Mouse (Mus musculus) forebrain, embryonic 16.5 days (tissue): Measurements from ENCODE around the gene Gucd1. TPM values are rescaled to one million over a fixed set of nuclear protein-coding genes. Genes with fewer than 3 reads are reported as not detected.
"Not testable (repeated sequence)": the region's sequence is repeated elsewhere in the genome, so short reads cannot be mapped to it uniquely, and the experiment has no call there.

Experiments
- ATAC-seq: fragments of 200-750 bp; cut with Nextera tagmentation; 2 replicates; pipeline ENCODE4 v1.8.0; 2017; ENCODE audit warnings: mild to moderate bottlenecking, moderate library complexity
- H3K27ac ChIP-seq: fragments of 300-500 bp; sonication (generic); 2 replicates; pipeline ENCODE4 v1.5.1; 2014; ENCODE audit warnings: low read length, control low read depth
- H3K27me3 ChIP-seq: fragments of 300-500 bp; sonication (generic); replicated peaks from 2 replicates; pipeline ENCODE4 v1.6.1; 2014; ENCODE audit warnings: low read length; ENCODE audit not compliant: control insufficient read depth, insufficient read depth
- H3K36me3 ChIP-seq: fragments of 300-500 bp; sonication (generic); 2 replicates; pipeline ENCODE4 v1.6.1; 2014; ENCODE audit not compliant: control insufficient read depth, insufficient read depth
- H3K4me1 ChIP-seq: fragments of 300-500 bp; sonication (generic); replicated peaks from 2 replicates; pipeline ENCODE4 v1.6.1; 2014; ENCODE audit warnings: low read length; ENCODE audit not compliant: control insufficient read depth, insufficient read depth
- H3K4me2 ChIP-seq: fragments of 300-500 bp; sonication (generic); 2 replicates; pipeline ENCODE4 v1.6.1; 2014; ENCODE audit warnings: mild to moderate bottlenecking, low read length, control low read depth
- H3K4me3 ChIP-seq: fragments of 300-500 bp; sonication (generic); replicated peaks from 2 replicates; pipeline ENCODE4 v1.5.1; 2014; ENCODE audit warnings: mild to moderate bottlenecking, low read length, control low read depth
- H3K9ac ChIP-seq: fragments of 300-500 bp; sonication (generic); replicated peaks from 2 replicates; pipeline ENCODE4 v1.6.1; 2014; ENCODE audit warnings: low read depth, low read length, control low read depth
- H3K9me3 ChIP-seq: fragments of 300-500 bp; sonication (generic); 2 replicates; pipeline ENCODE4 v1.6.1; 2016; ENCODE audit warnings: low read length; ENCODE audit not compliant: control insufficient read depth
- WGBS: fragments of 180-500 bp; shearing (Covaris S2); extraction: QIAGEN DNeasy Blood & Tissue Kit; methylation state at CpG from one replicate; pipeline ENCODE4 v1.1.7; 2014; 5-methylcytosine and 5-hydroxymethylcytosine counted together
- polyA plus RNA-seq: library from polyadenylated mRNA; unstranded; fragments of >200 nt; fragmentation: Nextera tagmentation; extraction: Ambion mirVana; gene quantifications from 2 replicates; pipeline ENCODE4 v1.2.1, GENCODE M21; 2015

Gene Gucd1
- polyA plus RNA-seq, 1 experiment from 2014 or later, result 22.2 TPM

- Histone ChIP-seq H3K9ac (no peak overlapping the region), H3K9me3 (no peaks in the 10 kb centered on the region), H3K4me3 (no peak overlapping the region), H3K27me3 (no peaks in the 10 kb centered on the region), H3K4me1 (no peaks in the 10 kb centered on the region), H3K36me3 (no peaks in the 10 kb centered on the region), H3K4me2 (no peak overlapping the region), H3K27ac (no peak overlapping the region)
- ATAC-seq, result no peak
- 79% methylated on average over 7 of the region's 7 CpGs for WGBS
Measured at GRCm38 (mm10) chr10:75549886-75550285, 32.1 kb upstream of the Gucd1 start.

GRCm38 (mm10) chr10:75548486-75548885, 30.7 kb upstream of the Gucd1 start:
- 38% methylated on average over 14 of the region's 14 CpGs for WGBS
- ATAC-seq, result peak; percentile 36
- Histone ChIP-seq H3K4me2 (no peak overlapping the region), H3K9me3 (no peaks in the 10 kb centered on the region), H3K36me3 (no peaks in the 10 kb centered on the region), H3K4me3 (no peak overlapping the region), H3K27me3 (no peaks in the 10 kb centered on the region), H3K4me1 (no peaks in the 10 kb centered on the region), H3K27ac (no peak overlapping the region), H3K9ac (no peak overlapping the region)

- Histone ChIP-seq H3K4me2 (no peak overlapping the region), H3K9me3 (no peaks in the 10 kb centered on the region), H3K9ac (no peak overlapping the region), H3K4me3 (no peak overlapping the region), H3K36me3 (no peaks in the 10 kb centered on the region), H3K27me3 (no peaks in the 10 kb centered on the region), H3K27ac (no peak overlapping the region), H3K4me1 (no peaks in the 10 kb centered on the region)
- 71% methylated on average over 7 of the region's 7 CpGs for WGBS
- ATAC-seq, result no peak
Measured at GRCm38 (mm10) chr10:75547901-75548300, 30.1 kb upstream of the Gucd1 start.

DNA sequence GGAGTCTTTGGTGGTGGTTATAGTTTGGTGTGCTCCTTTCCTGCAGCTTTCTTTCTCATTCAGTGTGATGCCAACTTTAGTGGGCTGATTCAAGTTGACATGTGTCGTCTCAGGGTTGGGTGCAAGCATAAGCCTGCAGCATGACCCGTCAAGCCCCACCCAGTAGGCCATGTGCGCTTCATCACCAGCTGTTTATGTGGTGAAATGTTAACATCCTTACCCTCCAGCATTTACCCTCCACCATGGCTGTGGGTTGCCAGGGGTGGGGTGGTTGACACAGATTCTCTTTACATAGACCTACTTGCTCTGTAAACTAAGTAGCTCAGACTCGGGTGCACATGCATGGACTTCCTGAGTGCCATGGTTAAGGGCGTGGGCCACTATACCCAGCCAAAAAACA, 18.4 kb upstream of the Gucd1 start:
- Histone ChIP-seq H3K4me3 (no peak overlapping the region), H3K4me2 (no peak overlapping the region), H3K9ac (no peak overlapping the region), H3K27ac (no peak overlapping the region), H3K36me3 (peaks cover 8% of the 10 kb centered on the region; the same call in 1 of the 2 replicates), H3K9me3 (no peaks in the 10 kb centered on the region), H3K27me3 (no peaks in the 10 kb centered on the region), H3K4me1 (no peaks in the 10 kb centered on the region)
- no peak for ATAC-seq
- 91% methylated on average over 5 of the region's 5 CpGs for WGBS

GRCm38 (mm10) chr10:75535423-75535822, 17.7 kb upstream of the Gucd1 start:
- H3K9me3 ChIP-seq, result no peaks in the 10 kb centered on the region
- no peak overlapping the region for H3K4me3 ChIP-seq
- H3K4me2 ChIP-seq, result no peak overlapping the region
- no peak overlapping the region for H3K9ac ChIP-seq
- no peak for ATAC-seq
- no peaks in the 10 kb centered on the region for H3K4me1 ChIP-seq
- H3K36me3 ChIP-seq, result peaks cover 8% of the 10 kb centered on the region; the same call in 1 of the 2 replicates
- WGBS, result 78% methylated on average over 2 of the region's 2 CpGs
- H3K27ac ChIP-seq, result no peak overlapping the region
- no peaks in the 10 kb centered on the region for H3K27me3 ChIP-seq

GRCm38 (mm10) chr10:75534934-75535333, 17.2 kb upstream of the Gucd1 start:
- ATAC-seq, result no peak
- Histone ChIP-seq H3K9me3 (no peaks in the 10 kb centered on the region), H3K4me2 (no peak overlapping the region), H3K4me3 (no peak overlapping the region), H3K27me3 (no peaks in the 10 kb centered on the region), H3K27ac (no peak overlapping the region), H3K9ac (no peak overlapping the region), H3K4me1 (no peaks in the 10 kb centered on the region), H3K36me3 (peaks cover 8% of the 10 kb centered on the region; the same call in 1 of the 2 replicates)
- WGBS, result 83% methylated on average over 8 of the region's 8 CpGs

GRCm38 (mm10) chr10:75534216-75534615, 16.4 kb upstream of the Gucd1 start:
- peaks cover 8% of the 10 kb centered on the region; the same call in 1 of the 2 replicates for H3K36me3 ChIP-seq

GRCm38 (mm10) chr10:75531532-75532090, 13.8 kb upstream of the Gucd1 start:
- 88% methylated on average over 9 of the region's 9 CpGs for WGBS
- Histone ChIP-seq H3K9me3 (no peaks in the 10 kb centered on the region), H3K27ac (no peak overlapping the region), H3K4me1 (no peaks in the 10 kb centered on the region), H3K27me3 (no peaks in the 10 kb centered on the region), H3K9ac (no peak overlapping the region), H3K4me3 (no peak overlapping the region), H3K36me3 (peaks cover 8% of the 10 kb centered on the region; the same call in 1 of the 2 replicates), H3K4me2 (no peak overlapping the region)
- ATAC-seq, result no peak

More at GRCm38 (mm10) chr10:75534216-75534615, 16.4 kb upstream of the Gucd1 start:
- no peak for ATAC-seq
- Histone ChIP-seq H3K27ac (no peak overlapping the region), H3K27me3 (no peaks in the 10 kb centered on the region), H3K9me3 (no peaks in the 10 kb centered on the region), H3K4me2 (no peak overlapping the region), H3K4me3 (no peak overlapping the region), H3K9ac (no peak overlapping the region), H3K4me1 (no peaks in the 10 kb centered on the region)
- WGBS, result 92% methylated on average over 8 of the region's 8 CpGs

- Histone ChIP-seq H3K4me2 (no peak overlapping the region), H3K36me3 (peaks cover 3% of the 10 kb centered on the region; the same call in 1 of the 2 replicates), H3K27ac (no peak overlapping the region), H3K4me1 (no peaks in the 10 kb centered on the region), H3K4me3 (no peak overlapping the region), H3K27me3 (no peaks in the 10 kb centered on the region), H3K9me3 (no peaks in the 10 kb centered on the region), H3K9ac (no peak overlapping the region)
- no peak for ATAC-seq
- 90% methylated on average over 2 of the region's 2 CpGs for WGBS
Measured at GRCm38 (mm10) chr10:75530322-75530721, 12.6 kb upstream of the Gucd1 start.

GRCm38 (mm10) chr10:75525450-75525849, 7.7 kb upstream of the Gucd1 start:
- not testable (repeated sequence) for ATAC-seq, H3K27ac ChIP-seq, H3K4me1 ChIP-seq, H3K4me2 ChIP-seq, H3K9ac ChIP-seq, H3K27me3 ChIP-seq, H3K4me3 ChIP-seq, H3K9me3 ChIP-seq
- peaks cover 17% of the 10 kb centered on the region for H3K36me3 ChIP-seq
- WGBS, result 90% methylated on average over 9 of the region's 9 CpGs
